Mouse (Mus musculus) intestine, embryonic 14.5 days (tissue): ENCODE results near the gene Ppm1n. TPM values are rescaled to one million over a fixed set of nuclear protein-coding genes. Genes with fewer than 3 reads are reported as not detected.
A peak's percentile ranks its signal among the peaks of the same experiment; 100 is the strongest.

Experiments
- ATAC-seq: fragments of 200-750 bp; cut with Nextera tagmentation; replicated peaks from 2 replicates; pipeline ENCODE4 v1.8.0; 2017; ENCODE audit warnings: low read depth, moderate number of reproducible peaks, moderate TSS enrichment, moderate library complexity; ENCODE audit not compliant: low FRiP score, low TSS enrichment
- DNase-seq: peaks from one replicate; pipeline ENCODE4 v3.0.0-alpha.2; 2018; ENCODE audit warnings: low spot score
- H3K27ac ChIP-seq: fragments of 300-500 bp; sonication (generic); 2 replicates; pipeline ENCODE4 v1.5.1; 2014; ENCODE audit warnings: low read depth, mild to moderate bottlenecking, control low read depth
- H3K27me3 ChIP-seq: fragments of 300-500 bp; sonication (generic); replicated peaks from 2 replicates; pipeline ENCODE4 v1.6.1; 2014; ENCODE audit warnings: low read length, control low read depth; ENCODE audit not compliant: control insufficient read depth, insufficient read depth
- H3K36me3 ChIP-seq: fragments of 300-500 bp; sonication (generic); 2 replicates; pipeline ENCODE4 v1.6.1; 2014; ENCODE audit warnings: low read length, control low read depth; ENCODE audit not compliant: control insufficient read depth, insufficient read depth
- H3K4me1 ChIP-seq: fragments of 300-500 bp; sonication (generic); replicated peaks from 2 replicates; pipeline ENCODE4 v1.6.1; 2014; ENCODE audit warnings: low read length, control low read depth, mixed read lengths; ENCODE audit not compliant: control insufficient read depth, insufficient read depth
- H3K4me2 ChIP-seq: fragments of 300-500 bp; sonication (generic); 2 replicates; pipeline ENCODE4 v1.6.1; 2014; ENCODE audit warnings: low read length
- H3K4me3 ChIP-seq: fragments of 300-500 bp; sonication (generic); 2 replicates; pipeline ENCODE4 v1.5.1; 2014; ENCODE audit warnings: low read depth, low read length, control low read depth, mixed read lengths
- H3K9ac ChIP-seq: fragments of 300-500 bp; sonication (generic); 2 replicates; pipeline ENCODE4 v1.6.1; 2014; ENCODE audit warnings: mild to moderate bottlenecking, low read length
- H3K9me3 ChIP-seq: fragments of 300-500 bp; sonication (generic); 2 replicates; pipeline ENCODE4 v1.6.1; 2016; ENCODE audit warnings: low read length, control low read depth; ENCODE audit not compliant: control insufficient read depth
- WGBS: fragments of 180-500 bp; shearing (Covaris S2); extraction: QIAGEN DNeasy Blood & Tissue Kit; methylation state at CpG from one replicate; pipeline ENCODE4 v1.1.7; 2014; 5-methylcytosine and 5-hydroxymethylcytosine counted together
- polyA plus RNA-seq: library from polyadenylated mRNA; unstranded; fragments of >200 nt; fragmentation: Nextera tagmentation; extraction: Ambion mirVana; gene quantifications from 2 replicates; pipeline ENCODE4 v1.2.1, GENCODE M21; 2014

Ppm1n gene
- polyA plus RNA-seq, 1 experiment from 2014 or later = 0.14 TPM

- peak overlapping the region; percentile 75 for H3K4me2 ChIP-seq
- H3K4me1 ChIP-seq = peaks cover 9% of the 10 kb centered on the region; the same call in 1 of the 2 replicates
- H3K9ac ChIP-seq = peak overlapping the region; percentile 60
- DNase-seq = no peak
- 0 out of 2 replicates have a peak, but pooled peaks cover 8% of the 10 kb centered on the region for H3K36me3 ChIP-seq
- H3K27me3 ChIP-seq = no peaks in the 10 kb centered on the region
- peak overlapping the region; percentile 78 for H3K4me3 ChIP-seq
- 28% methylated on average over 5 of the region's 5 CpGs for WGBS
- ATAC-seq = no peak
- H3K27ac ChIP-seq = peak overlapping the region; percentile 62
- no peaks in the 10 kb centered on the region for H3K9me3 ChIP-seq
Measured at GRCm38 (mm10) chr7:19229404-19229803, 50.5 kb downstream of the Ppm1n start.

GRCm38 (mm10) chr7:19228793-19229148 is 51.1 kb downstream of the Ppm1n start:
- Histone ChIP-seq H3K4me2 (peak overlapping the region; percentile 75), H3K4me1 (peaks cover 9% of the 10 kb centered on the region; the same call in 1 of the 2 replicates), H3K36me3 (0 out of 2 replicates have a peak, but pooled peaks cover 8% of the 10 kb centered on the region), H3K9ac (peak overlapping the region; percentile 60), H3K27ac (peak overlapping the region; percentile 98), H3K9me3 (no peaks in the 10 kb centered on the region), H3K27me3 (no peaks in the 10 kb centered on the region), H3K4me3 (peak overlapping the region; percentile 78)
- under 1% methylated on average over 14 of the region's 14 CpGs for WGBS
- ATAC-seq (no peak), DNase-seq (no peak)

GRCm38 (mm10) chr7:19227883-19228792 is 51.7 kb downstream of the Ppm1n start, which contains the start of gene Opa3:
Opa3 (plus strand) TSS chr7:19228334.
- WGBS = 0% methylated on average over 90 of the region's 91 CpGs
- H3K27me3 ChIP-seq = no peaks in the 10 kb centered on the region

GRCm38 (mm10) chr7:19226817-19227797 is 52.8 kb downstream of the Ppm1n start:
- ATAC-seq = peak; percentile 44
- Histone ChIP-seq H3K36me3 (0 out of 2 replicates have a peak, but pooled peaks cover 8% of the 10 kb centered on the region), H3K27ac (peak overlapping the region; percentile 80), H3K4me2 (peak overlapping the region; percentile 77), H3K9ac (peak overlapping the region; percentile 67), H3K27me3 (no peaks in the 10 kb centered on the region), H3K4me1 (peaks cover 9% of the 10 kb centered on the region; the same call in 1 of the 2 replicates), H3K9me3 (no peaks in the 10 kb centered on the region), H3K4me3 (peak overlapping the region; percentile 78)
- 17% methylated on average over 20 of the region's 20 CpGs for WGBS
- DNase-seq = peak; percentile 79

More at GRCm38 (mm10) chr7:19227883-19228792, 51.7 kb downstream of the Ppm1n start, which contains the start of gene Opa3:
- peaks cover 9% of the 10 kb centered on the region; the same call in 1 of the 2 replicates for H3K4me1 ChIP-seq
- H3K27ac ChIP-seq = peak within 1 kb of the TSS; percentile 98
- H3K36me3 ChIP-seq = 0 out of 2 replicates have a peak, but pooled peaks cover 8% of the 10 kb centered on the region
- peak within 1 kb of the TSS; percentile 84 for H3K9ac ChIP-seq
- DNase-seq = peak; percentile 99
- peak within 1 kb of the TSS; percentile 77 for H3K4me2 ChIP-seq
- ATAC-seq = peak; percentile 93
- H3K4me3 ChIP-seq = peak within 1 kb of the TSS; percentile 78
- no peaks in the 10 kb centered on the region for H3K9me3 ChIP-seq

Other genes starting within 250 kb of the Ppm1n start
- not detected in 2 replicates for gene Rsph6a, start 225.4 kb downstream of the Ppm1n start, polyA plus RNA-seq
- gene Dmwd, start 203.8 kb downstream of the Ppm1n start, polyA plus RNA-seq = 15.8 and 16.0 TPM in 2 replicates
- gene Dmpk, start 196.2 kb downstream of the Ppm1n start, polyA plus RNA-seq = 57.4 and 60.0 TPM in 2 replicates
- 15.7 and 15.8 TPM in 2 replicates for gene Six5, start 185.5 kb downstream of the Ppm1n start, polyA plus RNA-seq
- gene Gm4969, start 161.7 kb downstream of the Ppm1n start, polyA plus RNA-seq = 3.7 and 4.7 TPM in 2 replicates
- gene Fbxo46, start 160.2 kb downstream of the Ppm1n start, polyA plus RNA-seq = 8.1 and 8.8 TPM in 2 replicates
- gene Qpctl, start 130.8 kb downstream of the Ppm1n start, polyA plus RNA-seq = 10.1 and 11.0 TPM in 2 replicates
- gene Snrpd2, start 130.3 kb downstream of the Ppm1n start, polyA plus RNA-seq = 166 and 167 TPM in 2 replicates
- 2.2 and 2.7 TPM in 2 replicates for gene Gipr, start 113.9 kb downstream of the Ppm1n start, polyA plus RNA-seq
- gene Eml2, start 103.6 kb downstream of the Ppm1n start, polyA plus RNA-seq = 1.9 and 2.9 TPM in 2 replicates
- gene Gpr4, start 67.5 kb downstream of the Ppm1n start, polyA plus RNA-seq = 1.2 and 1.5 TPM in 2 replicates
- 37.4 and 43.9 TPM in 2 replicates for gene Opa3, start 51.7 kb downstream of the Ppm1n start, polyA plus RNA-seq
- 78.5 and 79.2 TPM in 2 replicates for gene Vasp, start 8.2 kb downstream of the Ppm1n start, polyA plus RNA-seq
- gene Rtn2, start 2.6 kb upstream of the Ppm1n start, polyA plus RNA-seq = 12.2 and 14.3 TPM in 2 replicates
- gene Fosb, start 30.0 kb upstream of the Ppm1n start, polyA plus RNA-seq = 0.08 and 0.49 TPM in 2 replicates
- gene Ercc1, start 64.7 kb upstream of the Ppm1n start, polyA plus RNA-seq = 71.8 and 82.9 TPM in 2 replicates
- gene Cd3eap, start 79.4 kb upstream of the Ppm1n start, polyA plus RNA-seq = 23.9 and 25.8 TPM in 2 replicates
- gene Ppp1r13l, start 79.7 kb upstream of the Ppm1n start, polyA plus RNA-seq = 4.4 and 4.9 TPM in 2 replicates
- 11.3 and 13.3 TPM in 2 replicates for gene Ercc2, start 101.9 kb upstream of the Ppm1n start, polyA plus RNA-seq
- 2.4 and 3.4 TPM in 2 replicates for gene Klc3, start 124.0 kb upstream of the Ppm1n start, polyA plus RNA-seq
- gene Ckm, start 124.7 kb upstream of the Ppm1n start, polyA plus RNA-seq = 0.60 and 1.1 TPM in 2 replicates
- gene Mark4, start 178.8 kb upstream of the Ppm1n start, polyA plus RNA-seq = 7.5 and 8.5 TPM in 2 replicates
- 0.76 and 0.90 TPM in 2 replicates for gene Exoc3l2, start 183.3 kb upstream of the Ppm1n start, polyA plus RNA-seq
- gene Bloc1s3, start 228.3 kb upstream of the Ppm1n start, polyA plus RNA-seq = 0.93 and 1.2 TPM in 2 replicates
- 113 TPM in 2 replicates for gene Trappc6a, start 228.3 kb upstream of the Ppm1n start, polyA plus RNA-seq
- 0.09 and 0.27 TPM in 2 replicates for gene Nkpd1, start 237.8 kb upstream of the Ppm1n start, polyA plus RNA-seq